Mouse (Mus musculus) gastrocnemius, postnatal 4 days (tissue): ENCODE measurements around the gene Usp40. TPM values are rescaled to one million over a fixed set of nuclear protein-coding genes. Genes with fewer than 3 reads are reported as not detected.
A peak's percentile ranks its signal among the peaks of the same experiment; 100 is the strongest.

Experiments
- DNase-seq, 2 experiments: peaks; one replicate each; pipeline ENCODE4 v3.0.0; 2021 to 2022; ENCODE audit warnings: low spot score in 2 of 2, mixed read lengths in 2 of 2
- total RNA-seq, 2 experiments: library from RNA; stranded (reverse); gene quantifications; 2 replicates each; pipeline ENCODE4 v1.2.3; 2021

Usp40 gene
- total RNA-seq, 2 experiments from 2014 or later: 22.8 to 26.0 TPM

DNA sequence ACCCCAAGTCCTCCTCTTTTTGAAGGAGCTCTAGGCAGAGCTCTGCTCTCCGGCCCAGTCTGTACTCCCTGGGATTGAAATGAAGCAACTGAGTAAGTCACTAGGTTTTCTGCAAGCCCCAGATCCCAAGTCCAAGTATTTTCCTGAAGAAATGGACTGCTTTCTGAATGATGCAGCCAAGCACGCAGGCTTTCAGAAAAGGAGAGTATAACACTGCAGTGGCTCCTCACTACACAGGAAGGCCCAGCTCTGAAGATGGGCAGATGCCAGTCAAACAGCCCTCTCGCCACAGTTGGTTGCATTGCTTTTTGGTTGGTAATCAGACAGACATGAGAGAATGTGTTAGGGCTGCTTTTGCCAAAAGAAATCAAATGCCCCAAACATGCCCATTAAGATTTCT is 56.7 kb downstream of the Usp40 start:
- DNase-seq: no peak

DNA sequence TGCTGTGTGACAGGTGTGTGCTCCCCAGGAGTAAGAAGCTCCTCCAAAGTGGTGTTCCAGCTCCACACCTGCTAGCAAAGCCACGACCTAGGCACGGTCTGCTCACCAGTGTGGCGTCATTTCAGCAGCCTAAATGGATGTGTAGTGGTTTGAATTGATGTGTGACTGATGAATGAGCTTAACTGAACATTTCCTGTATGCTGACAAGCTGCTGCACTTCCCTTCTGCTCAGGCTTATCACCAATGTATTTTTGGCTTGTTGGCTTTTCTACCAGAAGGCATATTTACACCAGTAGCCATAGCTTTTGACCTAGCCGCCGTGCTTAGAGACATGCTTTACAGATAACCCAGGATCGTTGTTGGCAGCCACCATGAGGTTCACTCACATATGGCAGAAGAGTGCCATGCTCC is 60.7 kb downstream of the Usp40 start:
- DNase-seq: no peak

DNA sequence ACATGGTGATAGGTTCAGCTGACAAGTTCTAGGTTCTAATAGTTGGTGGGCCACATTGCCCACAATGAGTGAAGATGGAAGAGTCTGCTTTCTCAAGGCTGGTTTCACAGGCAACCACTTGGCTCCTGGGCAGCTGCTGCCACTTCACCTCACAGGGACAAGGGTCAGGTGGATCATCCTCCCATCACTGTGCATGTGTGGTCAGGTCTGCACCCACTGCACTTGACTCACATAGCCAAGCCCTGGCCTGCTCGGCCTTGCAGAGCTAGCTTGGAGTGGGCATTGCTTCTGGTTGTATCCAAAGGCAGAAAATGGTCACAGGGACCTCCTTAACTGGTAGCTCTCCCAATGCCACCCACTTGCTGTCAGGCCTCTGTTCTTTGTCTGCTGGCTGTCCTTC is 66.6 kb downstream of the Usp40 start:
- no peak for DNase-seq

DNA sequence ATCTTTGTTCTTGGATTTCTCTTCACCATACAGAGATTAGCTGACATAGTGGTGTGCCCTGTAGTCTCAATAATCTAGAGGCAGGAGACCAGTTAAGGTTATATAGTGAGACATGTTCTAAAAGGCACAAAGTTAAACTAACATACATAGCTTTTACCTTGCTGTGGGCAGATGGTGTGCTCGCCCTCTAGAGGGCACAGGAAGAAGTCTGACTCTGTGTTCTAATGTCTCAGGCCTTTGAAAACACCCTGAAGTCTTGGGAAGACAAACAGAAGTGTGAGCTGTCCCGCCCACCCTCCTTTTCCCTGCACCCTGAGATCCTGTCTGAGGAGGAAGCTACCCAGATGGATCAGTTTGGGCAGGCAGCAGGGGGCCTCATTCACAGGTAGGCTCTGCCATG is 71.8 kb downstream of the Usp40 start:
- no peak for DNase-seq

DNA sequence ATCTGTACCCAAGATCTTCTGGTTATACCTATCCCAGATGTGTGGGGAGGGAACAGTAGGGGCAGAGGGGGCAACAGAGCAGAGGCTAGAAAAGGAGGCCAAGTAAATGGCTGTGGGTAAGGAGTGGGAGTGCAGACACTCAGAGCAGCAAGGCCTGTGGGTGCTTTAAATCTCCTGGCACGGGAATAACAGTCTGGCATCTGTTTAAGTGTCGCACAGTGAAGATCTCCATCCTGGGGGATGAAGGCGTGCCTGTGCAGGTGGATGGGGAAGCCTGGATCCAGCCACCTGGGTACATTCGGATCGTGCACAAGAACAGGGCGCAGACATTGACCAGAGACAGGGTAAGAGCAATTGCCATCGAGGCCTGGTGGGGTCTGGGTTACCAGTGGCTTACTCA is 72.3 kb downstream of the Usp40 start:
- DNase-seq: no peak

DNA sequence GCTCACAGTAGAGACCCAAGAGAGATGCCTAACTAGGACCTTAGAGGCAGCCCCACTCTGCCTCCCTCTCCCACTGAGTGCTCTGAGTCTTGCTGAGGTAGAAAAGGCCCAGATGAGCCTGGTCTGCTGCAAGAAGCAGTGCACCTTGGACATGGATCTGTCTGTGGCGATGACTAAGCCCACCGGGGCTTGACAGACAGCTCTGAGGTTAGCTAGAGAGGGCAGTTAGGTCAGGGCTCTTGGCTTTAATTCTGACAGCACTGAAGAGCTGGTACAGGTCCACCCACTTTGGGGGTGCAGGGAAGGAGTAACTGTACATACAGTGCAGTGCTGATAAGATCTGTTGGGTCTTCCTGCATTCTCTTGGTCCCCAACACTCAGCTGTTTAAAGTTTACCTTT is 72.8 kb downstream of the Usp40 start:
- DNase-seq: no peak

DNA sequence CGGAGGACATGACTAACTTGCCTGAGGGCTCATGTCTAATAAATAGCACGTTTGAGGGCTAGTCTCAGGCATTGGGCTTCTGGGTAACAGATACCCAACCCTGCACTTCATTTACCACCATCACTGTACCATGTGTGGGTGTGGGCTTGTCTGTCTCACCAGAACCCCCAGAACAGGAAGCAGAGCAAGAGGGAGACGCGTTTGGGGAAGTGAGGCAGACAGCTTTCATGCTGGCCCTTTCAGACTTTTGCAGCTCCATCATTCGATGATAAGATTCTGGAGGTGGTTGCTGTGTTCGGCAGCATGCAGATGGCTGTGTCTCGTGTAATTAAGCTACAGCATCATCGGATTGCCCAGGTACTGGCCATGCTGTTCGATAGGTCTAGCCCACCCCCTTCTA is 73.3 kb downstream of the Usp40 start:
- no peak for DNase-seq

DNA sequence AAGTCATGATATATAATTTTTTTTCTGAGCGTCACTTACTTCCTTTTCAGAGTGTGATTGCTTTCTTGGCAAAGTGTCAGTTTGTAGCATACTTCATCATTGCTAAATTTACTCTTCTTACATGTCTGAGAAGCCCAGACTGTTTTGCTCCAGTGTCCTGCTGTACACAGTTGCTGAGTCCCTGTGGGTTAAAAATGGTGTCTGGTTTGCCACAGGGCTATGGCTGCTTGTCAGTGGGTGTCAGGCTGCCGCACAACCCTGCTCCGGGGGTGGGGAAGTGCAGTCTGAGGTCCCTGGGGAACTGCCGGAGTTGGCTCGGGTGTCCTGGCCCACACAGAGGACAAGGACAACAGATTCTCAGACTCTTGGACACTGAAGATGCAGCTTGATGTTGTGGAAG is 75.3 kb downstream of the Usp40 start:
- DNase-seq: no peak

DNA sequence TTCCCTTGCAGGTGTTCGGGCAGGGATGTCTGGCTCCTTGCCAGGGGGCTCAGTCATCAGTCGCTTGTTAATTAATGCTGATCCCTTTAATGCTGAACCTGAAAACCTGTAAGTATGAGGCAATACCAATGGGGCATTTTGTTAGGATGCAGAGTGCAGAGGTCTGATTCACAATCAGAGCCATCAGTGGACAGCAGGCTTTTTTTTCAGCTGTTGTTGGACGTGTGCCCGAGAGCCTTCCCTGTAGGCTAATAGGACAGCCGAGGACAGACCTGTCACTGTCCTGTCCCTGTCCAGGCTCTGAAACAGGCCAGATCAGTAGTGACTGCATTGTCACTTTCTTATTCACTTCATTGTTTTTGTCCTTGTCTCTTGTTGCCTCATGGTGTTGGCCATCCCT is 78.6 kb downstream of the Usp40 start:
- no peak for DNase-seq

DNA sequence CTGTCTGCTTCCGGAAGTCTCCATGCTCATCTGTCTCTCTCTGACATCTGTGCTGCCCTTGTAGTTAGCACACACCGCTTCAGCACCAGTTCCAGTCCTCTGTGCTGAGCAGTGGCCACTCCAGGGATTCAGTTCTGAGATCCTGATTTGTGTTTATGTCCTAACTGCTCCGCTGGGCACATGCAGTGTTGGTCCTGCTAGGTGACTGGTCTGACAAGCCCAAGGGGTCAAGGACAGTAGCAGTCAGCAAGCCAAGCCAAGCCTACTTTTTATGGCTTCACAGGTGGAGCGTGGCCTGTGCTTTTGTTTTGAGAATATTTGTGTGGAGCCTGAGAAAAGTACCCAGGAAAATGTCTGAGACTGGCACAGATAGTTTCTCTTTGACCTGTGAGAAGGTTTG is 83.5 kb downstream of the Usp40 start:
- no peak for DNase-seq

DNA sequence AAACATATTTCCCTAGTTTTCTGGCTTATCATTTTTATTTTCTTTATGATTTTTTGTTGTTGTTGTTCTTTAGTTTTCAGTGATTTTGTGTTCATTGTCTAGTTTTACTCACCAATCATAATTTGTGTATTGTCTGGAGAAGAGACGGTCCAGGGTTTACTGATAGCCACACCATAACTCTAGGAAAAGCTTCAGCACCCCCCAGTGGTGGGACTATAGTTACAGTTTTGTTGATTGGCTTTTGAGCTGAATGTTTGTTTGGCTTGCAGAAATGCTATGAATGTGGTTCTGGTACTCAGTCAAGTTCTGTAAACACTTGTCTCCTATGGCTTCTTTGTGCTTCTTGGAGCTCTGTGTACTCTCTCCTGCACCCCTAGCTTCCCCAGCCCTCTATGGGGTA is 85.7 kb downstream of the Usp40 start:
- DNase-seq: peak in 1 of 2 experiments; percentile 38

DNA sequence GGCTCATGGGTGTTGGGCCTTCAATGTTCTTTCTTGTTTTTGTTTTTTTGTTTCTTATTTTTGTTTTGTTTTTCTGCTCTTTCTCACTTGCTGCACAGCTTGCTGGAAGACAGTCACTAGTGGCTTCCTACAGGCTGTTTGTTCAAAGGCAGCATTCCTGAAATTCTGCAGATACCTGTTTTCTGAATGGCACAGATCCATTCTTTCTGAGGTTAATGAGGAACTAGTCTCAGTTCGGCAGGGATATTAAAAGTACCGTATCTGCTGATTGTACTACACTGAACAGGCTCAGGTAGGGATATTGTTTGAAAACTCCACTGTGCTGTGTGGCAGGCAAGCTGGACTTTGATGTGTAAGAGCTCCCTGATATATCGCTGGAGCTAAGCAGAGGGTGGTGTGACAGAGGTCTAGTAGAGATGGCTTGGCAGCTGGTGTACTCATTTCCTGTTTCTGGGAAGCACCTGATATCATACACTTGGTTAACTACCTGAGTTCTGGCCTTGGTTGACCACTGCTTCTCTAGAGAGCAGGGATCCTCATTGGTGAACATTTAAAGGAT is 88.2 kb downstream of the Usp40 start:
- DNase-seq: no peak

DNA sequence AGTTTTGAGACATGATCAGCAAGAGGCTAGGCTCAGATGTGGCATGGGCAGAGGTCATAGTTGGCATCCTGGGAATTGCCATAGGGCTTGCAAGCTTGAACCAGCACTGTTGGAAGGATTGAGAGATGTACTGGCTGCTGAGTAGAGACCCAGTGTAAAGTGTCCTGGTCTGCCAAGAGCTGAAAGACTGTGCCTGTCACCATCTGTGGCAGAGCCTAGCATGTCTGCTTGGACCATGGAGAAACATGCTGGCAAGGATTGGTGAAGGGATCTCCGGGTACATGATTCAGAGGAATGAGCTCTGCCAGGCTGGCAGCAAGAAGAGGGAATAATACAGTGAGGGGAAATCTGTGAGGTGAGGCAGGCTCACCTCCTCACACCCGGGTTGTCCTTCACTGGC is 90.3 kb downstream of the Usp40 start:
- DNase-seq: no peak

DNA sequence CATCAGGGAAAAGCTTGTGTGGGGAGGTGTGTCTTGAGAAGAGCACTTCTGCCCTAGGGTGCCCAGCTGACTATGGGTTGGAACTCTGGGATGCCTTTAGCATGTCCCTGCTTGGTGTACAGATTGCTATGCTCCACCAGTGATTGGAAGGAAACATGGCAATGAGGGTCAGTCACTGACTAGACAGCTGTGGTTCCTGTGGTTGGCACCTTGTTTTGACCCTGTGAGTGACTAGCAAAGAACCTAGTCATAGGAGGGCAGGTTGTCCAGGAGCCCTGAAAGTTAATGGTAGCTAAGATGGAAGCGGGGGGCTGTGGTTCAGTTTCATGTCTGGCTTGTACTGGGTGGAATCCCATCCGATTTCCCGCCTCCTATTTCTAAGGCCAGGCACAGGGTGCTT is 91.0 kb downstream of the Usp40 start:
- DNase-seq: no peak

DNA sequence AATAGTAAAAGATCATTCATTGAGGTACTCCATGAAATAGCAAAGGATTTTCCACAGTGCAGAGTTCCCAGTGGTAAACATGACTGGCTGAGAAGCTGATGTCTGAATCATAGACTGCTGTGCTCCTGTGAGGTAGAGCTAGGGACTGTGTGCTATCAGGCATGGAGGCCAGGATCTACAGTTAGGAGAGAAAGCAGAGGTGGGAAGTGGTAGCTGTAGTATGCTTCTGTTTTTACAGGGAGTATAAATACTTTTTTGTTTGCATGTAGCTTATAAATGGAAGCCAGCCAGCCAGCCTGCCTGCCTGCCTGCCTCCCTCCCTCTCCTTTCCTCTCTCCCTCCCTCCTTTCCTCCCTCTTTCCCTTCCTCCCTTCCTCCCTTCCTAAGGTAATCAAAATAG is 95.0 kb downstream of the Usp40 start:
- no peak for DNase-seq

DNA sequence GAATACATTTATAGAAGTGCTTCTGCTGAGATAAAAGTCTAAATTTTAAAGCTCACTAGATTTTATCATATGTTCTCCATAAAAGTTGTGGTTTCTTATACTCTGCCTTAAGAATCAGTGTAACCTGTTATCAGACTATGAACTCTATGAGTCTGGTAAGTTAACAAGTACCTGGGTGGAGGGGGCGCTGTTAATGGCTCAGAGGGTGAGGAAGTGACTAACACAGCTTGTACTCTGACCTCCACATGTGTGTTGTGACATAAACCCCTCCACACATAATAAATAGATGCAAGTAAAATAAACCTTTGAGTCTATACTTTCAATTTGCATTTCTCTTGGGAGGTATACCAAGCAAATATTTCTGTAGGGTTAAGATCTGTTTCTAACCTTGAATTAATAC is 97.9 kb downstream of the Usp40 start:
- DNase-seq: no peak

DNA sequence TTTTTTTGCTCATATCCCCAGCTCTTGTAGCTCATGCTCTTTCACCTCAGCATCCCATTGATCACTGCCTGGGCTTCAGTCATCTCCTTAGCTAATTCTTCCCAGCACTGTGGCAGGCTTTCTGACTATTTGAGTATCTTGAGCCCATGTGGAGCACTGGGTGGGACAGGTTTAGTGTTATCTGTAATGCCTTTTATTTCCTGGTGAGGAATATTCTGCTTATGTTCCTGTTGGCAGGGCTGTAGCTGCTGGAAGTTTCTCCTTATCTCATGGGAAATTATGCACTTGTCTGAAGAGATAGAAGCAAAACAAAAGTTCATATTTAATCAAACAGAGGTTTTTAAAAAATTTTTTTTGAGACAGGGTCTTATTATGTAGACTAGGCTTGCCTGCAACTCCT is 98.8 kb downstream of the Usp40 start:
- DNase-seq: no peak

DNA sequence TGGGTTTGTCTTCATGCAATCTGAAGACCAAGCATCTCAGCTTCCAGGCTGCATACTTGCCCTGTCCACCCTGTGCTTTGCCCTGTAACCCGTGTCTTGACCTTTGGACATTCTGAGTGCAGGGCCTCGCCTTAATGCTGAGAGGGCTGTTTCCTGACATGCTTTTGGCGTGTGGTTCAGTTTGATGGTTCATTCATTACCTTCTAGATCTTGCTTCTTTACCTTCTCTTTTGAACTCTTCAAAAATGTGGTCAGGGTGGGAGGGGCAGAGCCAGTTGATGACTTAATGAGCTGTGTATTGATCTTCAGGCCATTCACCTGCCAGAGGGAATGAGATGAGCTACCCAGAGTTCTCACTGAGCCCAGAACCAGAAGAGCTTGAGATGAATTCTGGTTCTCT is 99.6 kb downstream of the Usp40 start:
- no peak for DNase-seq

DNA sequence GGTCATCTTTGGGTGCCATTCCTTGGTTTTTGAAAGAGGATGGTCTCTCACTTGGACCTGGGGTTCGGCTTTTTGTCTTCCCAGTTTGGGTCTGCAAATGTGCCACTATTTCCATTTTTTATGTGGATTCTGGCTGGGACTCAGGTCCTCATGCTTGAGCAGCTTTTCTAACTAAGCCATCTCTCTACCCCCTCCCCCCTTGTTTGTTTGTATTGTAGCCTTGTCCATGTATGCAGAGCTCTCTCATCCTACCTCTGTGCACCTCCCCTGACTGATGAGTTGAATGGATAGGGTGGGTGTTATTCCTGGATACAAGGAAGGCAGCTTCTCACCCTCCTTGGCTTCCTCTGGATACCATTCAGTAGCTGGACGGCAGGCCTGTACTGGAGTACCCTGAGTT is 100.3 kb downstream of the Usp40 start:
- DNase-seq: no peak

DNA sequence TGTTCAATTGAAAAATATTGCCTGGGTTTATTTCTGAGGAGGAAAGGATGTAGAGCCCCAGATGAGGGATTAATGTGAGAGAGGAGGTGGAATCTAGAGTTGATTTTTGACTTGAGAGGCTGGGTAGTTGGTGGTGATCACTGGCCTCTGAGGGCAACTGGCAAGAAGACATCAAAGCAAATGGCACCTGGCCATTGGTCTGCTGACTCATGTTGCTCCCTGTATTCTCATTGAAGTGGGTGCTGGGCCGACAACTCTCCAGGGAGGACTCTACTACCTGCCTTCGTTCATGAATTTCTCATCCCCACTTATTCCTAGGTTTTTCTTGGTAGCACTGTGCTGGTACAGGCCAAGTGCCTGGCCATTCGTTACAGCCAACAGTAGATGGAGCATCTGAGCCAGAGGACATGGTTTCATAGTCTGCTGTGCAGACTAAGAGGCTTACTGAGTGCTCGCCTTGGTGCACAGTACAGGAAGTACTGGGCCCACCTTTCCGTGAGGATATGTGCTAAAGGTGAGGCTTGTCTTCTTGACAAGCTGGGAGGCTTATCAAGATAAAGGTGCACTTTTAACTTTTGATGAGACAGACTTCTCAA is 101.9 kb downstream of the Usp40 start:
- no peak for DNase-seq

DNA sequence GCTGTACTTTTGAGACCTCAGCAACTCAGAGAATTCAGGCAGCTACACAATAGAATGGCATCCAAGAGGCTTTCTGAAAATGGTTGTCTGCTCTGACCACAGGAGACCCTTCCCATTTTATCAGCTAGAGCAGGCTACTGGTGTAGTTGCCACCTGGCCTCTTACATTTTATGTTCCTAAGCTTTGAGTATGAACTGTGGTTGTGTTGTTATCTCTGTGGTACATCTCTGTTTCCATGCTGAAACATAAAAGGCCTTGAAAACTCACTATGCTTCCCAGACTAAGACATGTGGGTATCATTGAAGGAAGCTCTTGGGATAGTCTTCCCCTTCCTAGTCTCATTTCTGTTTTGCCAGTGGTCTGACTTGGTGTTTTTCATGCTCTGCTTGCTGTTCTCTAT is 106.2 kb downstream of the Usp40 start:
- no peak for DNase-seq

DNA sequence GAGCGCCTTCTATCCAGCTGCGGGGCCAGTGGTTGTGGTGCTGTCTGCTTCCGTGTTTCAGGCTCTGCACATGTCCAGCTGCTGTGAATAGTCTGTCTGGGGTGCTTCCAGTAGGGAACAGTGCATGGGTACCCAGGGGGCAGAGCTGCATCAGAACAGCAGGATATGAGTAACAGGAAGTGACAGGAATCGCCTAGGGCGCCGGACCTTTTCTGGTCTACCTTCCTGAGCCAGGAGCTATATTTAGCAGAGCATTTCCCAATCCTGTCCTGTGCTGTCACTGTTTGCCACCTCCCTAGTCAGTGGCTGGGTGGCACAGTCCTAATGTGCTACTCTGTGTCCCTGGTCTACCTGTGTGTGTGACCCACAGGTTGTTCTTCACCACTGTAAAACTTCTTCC is 107.4 kb downstream of the Usp40 start:
- DNase-seq: no peak

DNA sequence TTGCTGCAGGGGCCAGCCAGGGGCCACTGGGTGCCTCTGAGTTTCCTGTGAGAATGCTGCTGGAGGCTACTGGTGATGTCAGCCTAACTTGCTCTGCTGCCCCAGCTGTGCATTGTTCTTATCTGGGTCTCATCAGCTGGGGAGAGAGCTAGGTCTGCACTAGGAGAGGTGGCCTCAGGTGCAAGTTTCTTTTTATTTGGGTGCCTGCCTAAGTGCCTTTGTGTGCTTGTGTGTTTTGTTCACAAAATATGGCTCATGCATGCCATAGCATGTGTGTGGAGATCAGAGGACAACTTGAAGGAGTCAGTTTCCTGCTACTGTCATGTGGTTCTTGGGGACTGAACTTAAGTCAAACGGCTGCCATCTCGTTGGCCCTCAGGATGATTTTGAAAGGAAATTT is 108.7 kb downstream of the Usp40 start:
- no peak for DNase-seq

DNA sequence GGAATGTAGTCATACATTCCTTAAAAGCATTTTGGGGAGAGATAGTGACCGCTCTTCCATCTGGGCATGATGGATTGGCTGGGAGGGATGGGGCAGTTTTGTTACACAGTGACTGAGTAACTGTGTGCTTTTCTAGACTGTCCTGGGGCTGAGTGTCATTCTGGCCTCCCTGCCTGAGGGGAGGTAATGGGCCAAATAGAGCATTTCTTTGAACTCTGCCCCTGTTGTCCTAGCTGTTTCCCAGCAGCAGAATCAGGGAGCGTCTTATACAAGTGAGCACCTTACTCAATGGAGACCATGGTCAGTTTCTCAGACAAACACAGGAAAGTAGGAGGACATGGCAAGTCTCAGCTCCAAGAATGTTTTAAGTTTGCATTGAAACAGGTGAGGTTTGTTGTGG is 111.4 kb downstream of the Usp40 start:
- DNase-seq: no peak
